Mouse (Mus musculus): ENCODE measurements around the gene Tmem217.
"Not testable (repeated sequence)": the region's sequence is repeated elsewhere in the genome, so short reads cannot be mapped to it uniquely, and the experiment has no call there.

The Tmem217 gene

DNA sequence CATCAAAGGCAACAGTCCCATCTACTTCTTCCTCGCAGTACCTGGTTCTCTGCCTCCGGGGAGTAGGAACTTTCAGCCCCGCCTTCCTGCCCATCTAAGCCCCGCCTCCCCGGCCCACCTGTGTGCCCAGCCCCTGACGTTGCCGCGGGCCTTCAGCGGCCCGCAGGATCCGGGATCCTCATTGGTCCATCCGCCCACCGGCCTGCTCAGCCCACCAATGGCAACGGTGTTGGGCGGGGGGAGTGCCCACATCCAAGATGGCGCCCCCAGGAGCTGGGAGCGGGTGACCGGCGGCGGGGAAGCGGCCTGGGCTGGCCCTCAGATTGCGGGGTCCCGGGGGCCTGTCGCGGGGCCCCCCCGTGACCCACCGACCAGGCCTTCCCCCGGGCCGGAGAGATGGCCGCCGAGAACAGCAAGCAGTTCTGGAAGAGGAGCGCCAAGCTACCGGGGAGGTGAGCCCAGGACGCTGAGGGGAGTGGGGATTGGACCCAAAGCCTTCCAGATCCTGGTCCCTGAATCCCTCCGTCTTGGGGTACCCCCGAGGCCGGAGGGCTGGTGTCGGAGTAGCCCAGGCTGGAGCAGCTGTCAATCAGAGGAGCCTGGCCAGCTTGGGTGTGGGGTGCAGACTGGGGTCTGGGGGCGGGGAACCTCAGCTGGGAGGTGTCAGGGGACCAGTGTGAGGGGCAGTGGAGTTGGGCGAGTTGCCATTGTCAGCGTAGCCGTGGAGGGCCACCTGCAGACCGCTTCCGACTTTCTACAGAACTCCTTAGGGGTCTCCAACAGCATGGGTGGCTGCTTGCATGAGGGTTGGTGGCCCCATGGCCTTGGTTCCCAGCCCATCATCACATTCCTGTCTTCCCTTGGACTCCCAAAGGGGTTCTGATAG, 2.4 kb downstream of the Tmem217 start, which contains the start of the genes Gm17657 and Tbc1d22b:
Gene Gm17657 (minus strand): TSS at position 96 of the 886 bp plus-strand sequence.
Gene Tbc1d22b (plus strand): TSS at position 243 of the 886 bp plus-strand sequence.
- DNase-seq (ENCODE audit: extremely low read depth, low read depth, low spot score), result no peak

GRCm38 (mm10) chr17:29548994-29549393, 3.2 kb downstream of the Tmem217 start:
- no peak for DNase-seq (ENCODE audit: extremely low read depth, low read depth, low spot score)

DNA sequence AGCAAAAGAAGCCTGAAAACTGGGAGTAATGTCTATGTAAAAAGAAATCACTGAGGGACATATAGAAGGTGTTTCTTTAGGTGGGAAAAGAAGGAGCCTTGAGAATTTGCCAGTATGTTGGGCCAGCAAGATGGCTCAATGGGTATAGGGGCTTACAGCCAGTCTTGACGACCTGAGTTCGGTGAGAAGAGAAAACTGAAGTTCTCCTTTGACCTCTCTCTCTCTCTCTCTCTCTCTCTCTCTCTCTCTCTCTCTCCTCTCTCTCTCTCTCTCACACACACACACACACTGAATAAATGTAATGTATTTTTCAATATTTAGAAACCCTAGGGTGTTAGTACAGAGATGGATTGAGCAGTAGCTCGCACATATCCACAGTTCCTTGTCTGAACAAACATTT, 3.7 kb downstream of the Tmem217 start:
- no peak for DNase-seq (ENCODE audit: extremely low read depth, low read depth, low spot score)

- DNase-seq (ENCODE audit: extremely low read depth, low read depth, low spot score), result no peak
Observed at GRCm38 (mm10) chr17:29545241-29545640, 6.9 kb downstream of the Tmem217 start.

- no peak for DNase-seq (ENCODE audit: extremely low read depth, low read depth, low spot score)
Observed at GRCm38 (mm10) chr17:29544064-29544463, 8.1 kb downstream of the Tmem217 start.

DNA sequence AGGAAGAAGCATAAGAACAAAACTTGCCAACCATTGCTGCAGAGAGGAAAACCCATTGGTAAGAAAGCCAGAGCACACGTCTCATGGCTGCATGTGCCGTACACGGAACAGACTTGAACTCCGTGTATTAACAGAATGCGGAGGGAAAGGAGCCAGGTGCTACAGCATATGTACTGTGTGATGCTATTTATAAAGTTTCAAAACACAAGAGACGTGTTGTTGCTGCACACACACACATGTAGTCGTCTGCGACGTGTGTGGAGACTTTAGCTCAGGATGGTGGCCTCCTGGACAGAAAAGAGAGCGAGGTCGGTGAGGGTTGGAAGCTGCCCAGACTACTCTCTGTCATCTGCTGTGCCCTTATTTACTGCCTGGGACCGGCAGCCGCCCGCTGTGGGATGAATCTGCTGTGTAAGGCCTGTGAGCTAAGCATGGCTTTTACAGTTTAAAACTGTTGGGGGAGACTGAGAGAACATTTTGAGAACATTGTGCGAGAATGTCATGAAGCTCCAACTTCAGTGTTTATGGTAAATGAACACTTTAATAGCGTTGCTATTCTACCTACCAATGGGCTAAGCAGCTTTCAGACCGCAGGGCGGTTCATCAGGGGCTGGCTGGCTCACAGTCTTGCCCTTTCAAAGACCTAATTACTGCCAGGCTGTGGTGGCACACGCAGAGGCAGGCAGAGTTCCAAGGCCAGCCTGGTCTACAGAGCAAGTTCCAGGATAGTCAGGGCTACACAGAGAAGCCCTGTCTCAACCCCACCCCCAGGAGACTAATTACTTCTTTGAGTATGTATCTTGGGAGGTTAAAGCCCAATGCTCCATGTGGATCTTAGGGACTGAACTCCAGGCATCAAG, 9.1 kb downstream of the Tmem217 start:
- DNase-seq (ENCODE audit: extremely low read depth, low read depth, low spot score), result no peak

DNA sequence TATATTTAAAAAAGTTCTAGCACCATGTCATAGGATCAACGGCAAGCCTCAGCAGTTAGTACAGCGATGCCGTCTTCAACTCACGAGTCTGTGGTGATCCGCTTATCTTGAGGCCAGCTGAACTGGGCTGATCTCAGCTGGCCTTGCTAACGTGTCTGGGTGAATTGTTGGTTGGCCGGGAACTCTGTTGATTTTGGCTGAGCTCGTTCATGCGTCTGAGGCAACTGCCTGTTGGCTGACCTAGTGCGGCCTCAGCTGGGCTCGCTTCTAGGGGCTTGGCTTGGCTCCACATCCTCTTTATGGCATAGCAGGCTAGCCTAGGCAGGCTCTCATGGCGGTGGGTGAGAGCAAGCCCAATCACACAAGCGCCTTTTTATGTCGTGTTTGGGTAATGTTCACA, 10.8 kb downstream of the Tmem217 start:
- peak; percentile 84 for DNase-seq (ENCODE audit: extremely low read depth, low read depth, low spot score)

- DNase-seq (ENCODE audit: extremely low read depth, low read depth, low spot score), result no peak
Observed at GRCm38 (mm10) chr17:29540426-29540825, 11.8 kb downstream of the Tmem217 start.

DNA sequence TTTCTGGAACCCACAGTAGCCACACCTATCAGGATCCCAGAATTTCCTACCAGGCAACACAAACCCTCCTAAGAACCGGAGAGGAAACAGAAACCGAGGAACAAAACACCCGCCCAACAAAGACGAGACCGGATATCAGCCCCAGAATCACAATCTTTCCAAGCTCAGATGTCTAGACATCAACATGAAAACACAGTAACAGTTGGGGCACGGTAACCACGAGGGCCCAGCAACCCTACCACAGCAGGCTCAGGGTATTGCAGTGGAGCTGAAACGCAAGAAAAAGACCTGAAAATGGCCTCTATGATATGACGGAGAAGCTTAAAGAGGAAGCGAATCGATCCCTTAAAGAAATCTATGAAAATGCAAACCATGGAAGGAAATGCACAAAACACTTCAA, 18.3 kb downstream of the Tmem217 start:
- no peak for DNase-seq (ENCODE audit: extremely low read depth, low read depth, low spot score)

GRCm38 (mm10) chr17:29531757-29532384, 20.3 kb downstream of the Tmem217 start:
- DNase-seq (ENCODE audit: extremely low read depth, low read depth, low spot score), result no peak

DNA sequence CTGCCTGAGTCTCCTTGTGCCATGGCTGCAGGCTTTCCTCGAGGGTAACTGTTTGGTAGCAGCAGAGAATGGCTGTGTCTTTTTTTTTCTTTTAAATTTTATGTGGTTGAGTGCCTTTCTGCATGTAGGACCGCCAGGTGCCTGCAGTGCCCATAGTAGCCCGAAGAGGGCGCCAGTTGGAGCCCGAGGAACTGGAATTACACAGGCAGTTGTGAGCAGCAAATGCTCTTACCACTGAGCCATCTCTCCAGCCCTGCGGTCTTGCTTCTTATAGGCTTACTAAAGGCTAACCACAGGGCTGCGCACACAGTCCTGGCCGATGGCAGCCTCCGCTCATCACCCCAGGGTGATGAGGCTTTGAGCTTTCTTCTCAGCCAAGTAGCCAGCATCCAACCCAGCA, 20.9 kb downstream of the Tmem217 start:
- no peak for DNase-seq (ENCODE audit: extremely low read depth, low read depth, low spot score)

- DNase-seq (ENCODE audit: extremely low read depth, low read depth, low spot score), result no peak
Observed at GRCm38 (mm10) chr17:29530508-29530907, 21.7 kb downstream of the Tmem217 start.

- DNase-seq (ENCODE audit: extremely low read depth, low read depth, low spot score), result no peak
Observed at GRCm38 (mm10) chr17:29528568-29529187, 23.5 kb downstream of the Tmem217 start.

DNA sequence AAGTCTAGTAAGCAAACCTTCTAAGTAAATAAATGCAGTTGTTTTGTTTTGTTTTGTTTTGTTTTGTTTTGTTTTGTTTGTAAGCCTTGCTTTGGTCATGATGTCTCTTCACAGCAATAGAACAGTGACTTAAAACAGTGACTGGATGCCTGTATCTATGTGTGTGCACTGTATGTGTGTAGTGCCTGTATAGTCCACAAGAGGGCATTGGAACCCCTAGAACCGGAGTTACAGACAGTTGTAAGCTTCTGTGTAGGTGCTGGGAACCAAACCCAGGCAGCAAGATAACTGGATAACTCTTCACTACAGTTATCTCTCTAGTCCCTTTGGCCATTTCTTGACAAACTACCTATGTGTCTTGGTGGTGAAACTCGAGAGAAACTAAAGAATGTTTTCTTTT, 26.6 kb downstream of the Tmem217 start:
- DNase-seq (ENCODE audit: extremely low read depth, low read depth, low spot score), result no peak

- no peak for DNase-seq (ENCODE audit: extremely low read depth, low read depth, low spot score)
Observed at GRCm38 (mm10) chr17:29519731-29520130, 32.5 kb downstream of the Tmem217 start.

- not testable (repeated sequence) for DNase-seq (ENCODE audit: extremely low read depth, low read depth, low spot score)
Observed at GRCm38 (mm10) chr17:29518665-29519064, 33.5 kb downstream of the Tmem217 start.

- DNase-seq (ENCODE audit: extremely low read depth, low read depth, low spot score), result no peak
Observed at GRCm38 (mm10) chr17:29514435-29514834, 37.8 kb downstream of the Tmem217 start.

DNA sequence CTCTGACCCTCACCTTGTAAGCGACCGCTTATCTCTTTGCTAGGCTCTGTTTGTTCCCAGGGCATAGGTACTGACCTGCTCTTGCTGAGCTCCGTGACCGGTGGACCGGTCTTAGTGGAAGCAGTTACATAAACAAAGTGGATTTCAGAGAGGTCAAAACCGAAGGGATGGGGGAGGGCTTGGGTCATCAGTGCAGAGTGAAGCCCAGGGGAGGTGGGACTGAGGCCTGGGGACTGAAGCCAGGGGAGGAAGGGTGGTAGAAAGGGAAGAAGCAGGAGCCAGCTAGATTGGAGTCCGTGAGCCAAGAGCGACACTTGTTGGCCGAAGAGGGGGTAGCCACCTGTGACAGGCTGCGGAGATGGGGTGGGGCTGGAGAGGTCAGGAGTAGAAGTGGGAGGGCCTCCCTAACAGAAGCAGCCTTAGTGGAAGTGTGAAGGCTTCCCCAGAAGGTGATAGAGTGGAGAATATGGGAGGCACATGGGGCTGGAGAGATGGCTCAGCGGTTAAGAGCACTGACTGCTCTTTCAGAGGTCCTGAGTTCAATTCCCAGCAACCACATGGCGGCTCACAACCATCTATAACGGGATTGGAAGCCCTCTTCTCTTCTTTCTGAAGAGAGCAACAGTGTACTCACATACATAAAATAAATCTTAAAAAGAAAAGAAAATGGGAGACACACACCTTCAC, 39.0 kb downstream of the Tmem217 start:
- no peak for DNase-seq (ENCODE audit: extremely low read depth, low read depth, low spot score)

DNA sequence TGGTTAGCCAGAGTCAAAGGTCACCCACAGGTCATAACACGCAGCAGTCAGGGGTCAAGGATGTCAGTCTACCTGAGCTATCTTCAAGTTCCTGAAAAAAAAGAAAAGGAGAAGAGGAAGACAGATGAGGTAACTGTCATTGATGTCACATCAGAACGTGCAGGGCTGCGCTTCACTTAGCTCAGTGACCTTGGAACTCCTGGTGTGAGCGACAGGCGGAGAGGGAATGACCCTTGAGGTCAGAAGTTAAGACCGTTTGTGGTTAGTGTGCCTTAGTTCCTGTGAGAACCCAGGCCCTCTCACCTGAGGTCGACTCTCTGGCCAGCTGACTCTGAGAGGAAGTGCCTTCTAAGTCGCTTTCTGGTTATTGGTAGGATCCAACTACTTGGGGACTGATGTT, 41.5 kb downstream of the Tmem217 start:
- no peak for DNase-seq (ENCODE audit: extremely low read depth, low read depth, low spot score)

DNA sequence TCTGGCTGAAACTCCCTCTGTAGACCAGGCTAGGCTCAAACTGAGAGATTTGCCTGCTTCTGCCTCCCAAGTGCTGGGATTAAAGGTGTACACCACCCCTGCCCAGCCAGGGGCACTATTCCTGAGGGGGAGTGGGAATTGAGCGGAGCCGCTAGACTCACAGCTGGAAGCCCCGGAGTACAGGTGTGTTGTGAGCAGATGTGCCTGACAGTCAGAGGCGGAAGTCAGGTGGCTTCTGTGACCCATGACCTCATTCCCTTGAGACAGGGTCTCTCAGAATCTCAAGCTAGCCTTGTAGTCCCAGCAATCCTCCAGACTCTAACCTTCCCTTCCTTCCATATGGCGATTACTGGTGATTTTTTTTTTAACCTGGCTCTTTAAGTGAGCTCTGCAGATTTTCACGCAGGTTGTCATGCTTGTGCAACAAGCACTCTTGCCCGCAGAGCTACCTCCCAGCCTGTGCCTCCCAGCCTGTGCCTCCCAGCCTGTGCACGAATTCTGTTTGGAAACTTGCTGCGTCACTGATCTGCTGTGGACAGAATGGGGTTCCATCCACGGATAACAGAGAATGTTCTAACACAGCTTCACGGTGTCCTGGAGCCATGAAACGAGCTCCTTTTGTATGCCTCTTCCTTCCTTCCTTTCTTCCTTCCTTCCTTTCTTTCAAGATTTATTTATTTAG, 43.1 kb downstream of the Tmem217 start:
- DNase-seq (ENCODE audit: extremely low read depth, low read depth, low spot score), result no peak

All from fat pad, adult 2 months (tissue).